Mouse (Mus musculus) intestine, postnatal 0 days (tissue): ENCODE measurements at regions not wholly inside any gene's neighbourhood (a gene's known extent, or its start where the extent isn't known, plus 50 kb on each side); places are given as distances from the start of the nearest gene placed in this dataset.

Experiments used
- ATAC-seq: fragments of 200-750 bp; cut with Nextera tagmentation; 2 replicates; pipeline ENCODE4 v1.8.0; 2017; ENCODE audit warnings: mild to moderate bottlenecking, moderate TSS enrichment, moderate library complexity
- H3K27ac ChIP-seq: fragments of 300-500 bp; sonication (generic); 2 replicates; pipeline ENCODE4 v1.5.1; 2014; ENCODE audit warnings: mild to moderate bottlenecking, low read depth, low read length, moderate library complexity
- H3K27me3 ChIP-seq: fragments of 300-500 bp; sonication (generic); replicated peaks from 2 replicates; pipeline ENCODE4 v1.6.1; 2014; ENCODE audit warnings: low read length, mixed read lengths; ENCODE audit not compliant: control insufficient read depth, insufficient read depth
- H3K36me3 ChIP-seq: fragments of 300-500 bp; sonication (generic); 2 replicates; pipeline ENCODE4 v1.6.1; 2014; ENCODE audit warnings: mild to moderate bottlenecking, moderate library complexity; ENCODE audit not compliant: control insufficient read depth, insufficient read depth
- H3K4me1 ChIP-seq: fragments of 300-500 bp; sonication (generic); replicated peaks from 2 replicates; pipeline ENCODE4 v1.6.1; 2014; ENCODE audit warnings: antibody characterized with exemption, low read length, mixed read lengths; ENCODE audit not compliant: control insufficient read depth, insufficient read depth
- H3K4me2 ChIP-seq: fragments of 300-500 bp; sonication (generic); replicated peaks from 2 replicates; pipeline ENCODE4 v1.6.1; 2014; ENCODE audit warnings: low read depth, mild to moderate bottlenecking, moderate library complexity
- H3K4me3 ChIP-seq: fragments of 300-500 bp; sonication (generic); 2 replicates; pipeline ENCODE4 v1.5.1; 2014; ENCODE audit warnings: low read depth, low read length
- H3K9ac ChIP-seq: fragments of 300-500 bp; sonication (generic); 2 replicates; pipeline ENCODE4 v1.6.1; 2014; ENCODE audit warnings: mild to moderate bottlenecking, low read depth, low read length
- H3K9me3 ChIP-seq: fragments of 300-500 bp; sonication (generic); 2 replicates; pipeline ENCODE4 v1.6.1; 2016; ENCODE audit warnings: mixed run types; ENCODE audit not compliant: control insufficient read depth
- CTCF ChIP-seq: sonication (generic); IDR thresholded peaks from 2 replicates; pipeline ENCODE4 v1.5.1; 2016; ENCODE audit warnings: low read depth, mild to moderate bottlenecking, control low read depth, antibody characterized with exemption, moderate library complexity
- WGBS: fragments of 180-500 bp; shearing (Covaris S2); extraction: QIAGEN DNeasy Blood & Tissue Kit; methylation state at CpG from one replicate; pipeline ENCODE4 v1.1.7; 2014; 5-methylcytosine and 5-hydroxymethylcytosine counted together

- Histone ChIP-seq H3K4me3 (no peak overlapping the region), H3K4me2 (no peak overlapping the region), H3K9me3 (no peaks in the 10 kb centered on the region), H3K27ac (no peak overlapping the region), H3K4me1 (no peaks in the 10 kb centered on the region), H3K27me3 (no peaks in the 10 kb centered on the region), H3K9ac (no peak overlapping the region), H3K36me3 (no peaks in the 10 kb centered on the region)
- WGBS: 85% methylated on average over 7 of the region's 7 CpGs
- no peak for ATAC-seq
- no peak for TF ChIP-seq CTCF
Measured at GRCm38 (mm10) chr10:70713306-70713705, 57.5 kb upstream of the Phyhipl start.

GRCm38 (mm10) chr10:70708806-70709205 is 53.0 kb upstream of the Phyhipl start:
- no peak for ATAC-seq
- no peaks in the 10 kb centered on the region for H3K9me3 ChIP-seq
- no peak overlapping the region for H3K9ac ChIP-seq
- no peaks in the 10 kb centered on the region for H3K27me3 ChIP-seq
- no peak overlapping the region for H3K4me3 ChIP-seq
- H3K27ac ChIP-seq: no peak overlapping the region
- no peak for TF ChIP-seq CTCF
- H3K36me3 ChIP-seq: no peaks in the 10 kb centered on the region
- no peaks in the 10 kb centered on the region for H3K4me1 ChIP-seq
- no peak overlapping the region for H3K4me2 ChIP-seq
- 74% methylated on average over 3 of the region's 3 CpGs for WGBS
